Mouse (Mus musculus) left cerebral cortex, postnatal 36 days (tissue): ENCODE measurements at regions not wholly inside any gene's neighbourhood (a gene's known extent, or its start where the extent isn't known, plus 50 kb on each side); places are given as distances from the start of the nearest gene placed in this dataset.

Experiments
- DNase-seq, 2 experiments: peaks; one replicate each; pipeline ENCODE4 v3.0.0; 2021 to 2022; ENCODE audit warnings: low spot score in 2 of 2, mixed read lengths in 1 of 2
- intact Hi-C: fragments of 180-260 bp; cut with DNase I; formaldehyde crosslinking; loops from one replicate; pipeline ENCODE4 v1.15.1; 2025

GRCm38 (mm10) chr13:26594313-26594712 is 175.7 kb downstream of the Hdgfl1 start:
- no peak for DNase-seq
- intact Hi-C loops = no loop called here

GRCm38 (mm10) chr13:26593750-26594149 is 176.2 kb downstream of the Hdgfl1 start:
- DNase-seq = no peak
- intact Hi-C loops = no loop called here

GRCm38 (mm10) chr13:26575890-26576543 is 193.9 kb downstream of the Hdgfl1 start:
- intact Hi-C loops = no loop called here
- no peak for DNase-seq

DNA sequence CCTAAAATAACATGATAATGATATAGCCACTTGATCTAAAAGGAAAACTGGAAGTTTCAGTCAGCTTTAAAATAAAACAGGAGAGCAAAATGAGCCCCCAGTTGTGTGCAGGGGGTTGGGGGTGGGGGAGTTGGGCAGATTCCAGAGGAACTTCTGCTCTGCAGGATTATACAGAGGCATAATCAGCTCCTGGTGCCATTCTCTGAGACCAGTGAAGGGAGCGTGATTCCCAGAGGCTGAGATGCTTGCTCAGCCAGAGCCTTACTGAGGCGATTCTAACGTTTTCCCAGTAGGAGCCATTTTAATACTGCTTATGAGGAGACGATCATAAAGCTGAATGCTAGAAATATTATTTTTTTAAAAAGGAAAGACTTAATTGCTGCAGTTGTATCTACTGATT is 200.5 kb downstream of the Hdgfl1 start:
- intact Hi-C loops = no loop called here

DNA sequence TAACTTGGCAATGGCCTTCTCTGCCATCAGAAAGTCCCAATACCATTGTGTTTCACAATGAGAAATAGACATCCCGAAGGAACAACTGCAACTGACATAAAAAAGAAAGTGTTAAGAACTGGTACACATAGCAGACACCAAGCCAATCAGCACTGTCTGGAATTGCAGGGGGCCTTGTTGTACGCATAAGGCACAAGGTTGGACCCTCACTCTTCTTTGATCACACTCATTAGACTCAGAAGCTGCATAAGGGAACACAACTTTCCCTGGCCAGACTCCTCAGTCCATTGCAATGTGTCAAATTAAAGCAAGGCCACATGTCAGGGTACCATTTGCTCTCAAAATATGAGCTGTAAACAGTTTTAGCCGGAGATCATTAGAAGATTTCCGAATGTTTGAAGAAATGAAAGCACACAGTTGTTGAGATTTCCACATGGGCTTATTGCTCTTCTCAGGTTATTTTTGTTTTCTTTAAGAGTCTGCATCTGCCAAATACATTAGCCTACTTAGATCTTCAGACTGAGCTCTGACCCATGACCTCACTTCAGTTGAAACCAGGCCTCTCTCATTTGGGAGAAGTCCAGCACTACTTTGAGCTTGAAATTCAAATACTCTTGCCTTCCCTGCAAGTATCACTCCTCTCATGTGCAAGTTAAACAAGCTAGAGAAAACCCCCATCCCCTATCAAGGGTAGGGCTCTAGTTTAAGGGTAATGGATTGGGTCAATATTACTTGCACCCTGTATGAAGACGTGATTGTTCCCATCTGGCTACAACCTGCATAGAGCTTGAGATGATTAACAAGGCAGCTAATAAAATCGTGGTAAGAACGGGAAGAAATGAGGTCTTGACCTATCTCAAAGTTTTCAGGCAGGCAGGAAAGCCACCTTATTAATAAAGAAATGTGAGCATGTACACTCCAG is 204.8 kb downstream of the Hdgfl1 start:
- DNase-seq = no peak
- intact Hi-C loops = no loop called here

More for the DNA sequence above, 200.5 kb downstream of the Hdgfl1 start:
- no peak for DNase-seq

DNA sequence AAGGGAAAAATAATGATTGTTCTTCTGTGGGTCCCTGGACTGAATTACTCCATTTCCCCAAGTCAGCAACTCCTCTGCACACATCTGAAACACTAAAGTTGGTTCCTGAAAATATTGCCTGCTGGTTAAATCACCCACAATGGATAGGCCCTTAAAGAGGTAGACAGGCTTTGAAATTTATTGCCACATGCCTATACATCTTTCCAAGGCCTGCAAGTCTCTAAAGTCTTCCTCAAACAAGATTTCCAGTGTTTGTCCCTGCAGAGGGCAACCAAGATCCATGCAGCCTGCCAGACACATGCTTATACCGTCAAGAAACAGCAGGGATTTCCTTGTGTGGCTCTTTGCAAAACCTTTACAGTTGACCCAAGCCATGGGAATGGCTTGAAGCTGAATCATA is 211.6 kb downstream of the Hdgfl1 start:
- no peak for DNase-seq
- intact Hi-C loops = no loop called here

DNA sequence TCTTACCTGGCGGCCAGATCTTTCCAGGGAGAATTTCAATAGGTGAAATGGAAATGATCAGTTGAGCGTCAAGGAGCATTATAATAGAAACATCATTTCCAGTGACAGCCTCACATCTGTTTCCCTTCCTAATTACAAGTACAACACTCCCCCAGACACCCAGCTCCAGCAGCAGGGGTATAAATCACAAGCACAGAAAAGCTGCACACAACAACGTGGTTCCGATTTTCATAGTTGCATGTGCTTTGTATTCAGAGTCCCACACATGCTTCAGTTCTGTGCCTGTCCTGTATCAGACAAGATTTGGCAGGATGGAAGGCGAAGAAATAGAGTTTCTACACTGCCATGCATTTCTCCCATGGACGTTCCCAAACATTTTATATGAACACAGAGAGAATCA is 215.7 kb downstream of the Hdgfl1 start:
- intact Hi-C loops = no loop called here
- DNase-seq = no peak

GRCm38 (mm10) chr13:26552122-26552521 is 217.8 kb downstream of the Hdgfl1 start:
- intact Hi-C loops = no loop called here
- DNase-seq = no peak

GRCm38 (mm10) chr13:26538928-26539327 is 231.0 kb downstream of the Hdgfl1 start:
- intact Hi-C loops = loop anchor here (10.0 kb wide), 1 partner anchor 134 kb away; no protein-coding TSS in a partner anchor

GRCm38 (mm10) chr13:26536575-26536974 is 233.4 kb downstream of the Hdgfl1 start:
- DNase-seq = no peak
- intact Hi-C loops = loop anchor here (10.0 kb wide), 1 partner anchor 132 kb away; no protein-coding TSS in a partner anchor

More at GRCm38 (mm10) chr13:26538928-26539327, 231.0 kb downstream of the Hdgfl1 start:
- DNase-seq = no peak

DNA sequence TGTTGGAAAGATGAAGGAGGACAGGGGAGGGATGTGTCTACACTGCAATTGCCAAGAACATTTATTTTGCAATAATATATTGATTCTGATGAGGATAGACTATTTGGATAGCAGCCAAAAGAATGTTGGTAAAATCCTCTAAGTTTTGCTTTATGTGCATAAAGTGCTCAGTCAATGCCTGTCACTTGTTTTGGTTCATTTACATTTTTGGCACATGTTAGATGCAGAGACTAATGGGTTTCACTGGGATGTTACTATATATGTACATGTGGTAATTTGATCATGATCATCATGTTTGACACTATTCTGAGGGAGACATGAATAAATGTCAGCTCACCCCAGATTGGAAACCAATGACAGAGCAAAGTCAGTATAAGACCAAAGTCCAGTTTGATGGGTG is 237.2 kb downstream of the Hdgfl1 start:
- no peak for DNase-seq
- intact Hi-C loops = loop anchor here (10.0 kb wide), 1 partner anchor 128 kb away; no protein-coding TSS in a partner anchor

GRCm38 (mm10) chr13:26519054-26519453 is 250.9 kb downstream of the Hdgfl1 start:
- intact Hi-C loops = no loop called here
- no peak for DNase-seq

GRCm38 (mm10) chr13:26518425-26518824 is 251.5 kb downstream of the Hdgfl1 start:
- no peak for DNase-seq
- intact Hi-C loops = no loop called here

GRCm38 (mm10) chr13:26517646-26518045 is 252.3 kb downstream of the Hdgfl1 start:
- intact Hi-C loops = no loop called here
- DNase-seq = no peak

- no peak for DNase-seq
- intact Hi-C loops = no loop called here
Measured at GRCm38 (mm10) chr13:26510448-26510847, 259.5 kb downstream of the Hdgfl1 start.

DNA sequence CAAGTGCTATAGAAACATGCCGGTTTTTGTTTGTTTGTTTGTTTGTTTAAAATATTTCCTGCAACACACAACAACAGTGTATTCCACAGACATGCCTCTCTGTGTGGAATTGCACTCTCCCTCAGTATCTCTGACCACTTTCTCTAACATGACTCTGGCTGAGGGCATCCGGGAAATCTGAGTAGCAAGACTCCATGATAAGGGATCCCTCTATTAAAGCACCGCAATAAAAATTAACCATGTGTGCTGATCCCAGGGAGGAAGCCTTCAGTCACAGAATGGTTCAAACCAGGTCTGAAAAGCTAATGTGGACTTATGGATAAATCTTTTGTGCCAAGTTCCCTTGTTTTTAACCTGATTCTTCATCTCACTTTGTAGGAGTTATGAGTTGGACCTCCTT is 260.1 kb downstream of the Hdgfl1 start:
- no peak for DNase-seq
- intact Hi-C loops = no loop called here

- intact Hi-C loops = no loop called here
- DNase-seq = no peak
Measured at GRCm38 (mm10) chr13:26503744-26504143, 266.2 kb downstream of the Hdgfl1 start.

GRCm38 (mm10) chr13:26497086-26497485 is 272.9 kb downstream of the Hdgfl1 start:
- intact Hi-C loops = no loop called here
- DNase-seq = no peak

DNA sequence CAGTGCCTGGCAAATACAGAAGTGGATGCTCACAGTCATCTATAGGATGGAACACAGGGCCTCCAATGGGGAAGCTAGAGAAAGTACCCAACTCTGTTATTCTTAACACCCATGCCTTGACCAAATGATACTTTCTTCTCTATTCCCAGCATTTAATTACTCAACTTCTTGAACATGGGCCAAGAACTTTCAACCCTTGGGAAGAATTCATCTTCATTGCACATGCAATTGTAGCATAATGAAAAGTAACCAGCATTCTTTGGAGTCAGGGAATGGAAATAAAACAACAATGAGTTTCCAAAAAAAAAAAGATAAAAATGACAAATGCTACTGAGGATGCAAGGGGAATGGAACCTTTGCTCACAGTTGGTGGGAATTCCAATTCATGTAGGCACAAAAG is 274.1 kb downstream of the Hdgfl1 start:
- intact Hi-C loops = no loop called here
- no peak for DNase-seq

DNA sequence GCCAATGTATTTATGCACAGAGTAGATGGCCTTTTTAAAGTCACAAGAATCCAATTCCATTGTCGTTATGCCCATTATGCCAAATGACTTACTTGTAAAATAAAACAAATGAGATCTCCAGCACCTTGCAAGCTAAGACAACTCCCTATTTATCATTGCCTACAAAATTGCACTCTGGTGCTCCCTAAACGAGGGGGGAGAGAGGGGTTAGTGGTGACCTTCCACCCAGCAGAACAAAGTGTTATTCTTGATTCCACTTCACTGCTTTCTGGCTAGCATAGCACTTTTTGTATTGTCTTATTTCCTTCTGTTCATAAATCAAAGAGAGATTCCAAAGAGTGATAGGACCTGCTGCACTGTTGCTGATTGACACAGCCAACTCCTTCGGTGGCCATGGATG is 300.6 kb downstream of the Hdgfl1 start:
- DNase-seq = no peak
- intact Hi-C loops = no loop called here

DNA sequence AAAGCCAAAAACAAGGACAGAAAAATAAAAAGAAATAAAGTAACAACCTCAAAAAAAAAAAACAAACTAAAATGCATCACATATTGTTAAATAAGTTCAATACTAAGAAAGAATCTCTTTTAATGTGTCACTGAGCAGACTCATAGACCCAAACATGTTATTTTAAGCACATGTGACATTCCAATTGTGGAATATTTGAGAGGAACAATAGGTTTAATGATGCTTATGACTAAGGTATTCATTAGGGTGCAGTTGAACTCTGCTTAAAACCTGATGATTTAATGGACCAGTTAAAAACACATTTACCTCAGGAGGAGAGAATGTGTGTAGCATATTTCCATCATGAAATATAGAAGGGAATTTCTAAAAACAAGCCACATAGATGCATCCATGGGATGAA is 302.4 kb downstream of the Hdgfl1 start:
- intact Hi-C loops = no loop called here
- no peak for DNase-seq
